Mouse (Mus musculus) layer of hippocampus, postnatal 25 days (tissue): ENCODE data around the gene Ctnnbl1. TPM values are rescaled to one million over a fixed set of nuclear protein-coding genes. Genes with fewer than 3 reads are reported as not detected.

Experiments
- DNase-seq, 2 experiments: peaks; one replicate each; pipeline ENCODE4 v3.0.0; 2022; ENCODE audit warnings: mixed read lengths in 2 of 2, low spot score in 1 of 2; ENCODE audit errors: extremely low spot score in 1 of 2
- total RNA-seq, 2 experiments: library from RNA; stranded (reverse); gene quantifications; 2 replicates each; pipeline ENCODE4 v1.2.3; 2021

The Ctnnbl1 gene
- 10 to 100 TPM; 28.1 to 28.9 TPM for total RNA-seq

DNA sequence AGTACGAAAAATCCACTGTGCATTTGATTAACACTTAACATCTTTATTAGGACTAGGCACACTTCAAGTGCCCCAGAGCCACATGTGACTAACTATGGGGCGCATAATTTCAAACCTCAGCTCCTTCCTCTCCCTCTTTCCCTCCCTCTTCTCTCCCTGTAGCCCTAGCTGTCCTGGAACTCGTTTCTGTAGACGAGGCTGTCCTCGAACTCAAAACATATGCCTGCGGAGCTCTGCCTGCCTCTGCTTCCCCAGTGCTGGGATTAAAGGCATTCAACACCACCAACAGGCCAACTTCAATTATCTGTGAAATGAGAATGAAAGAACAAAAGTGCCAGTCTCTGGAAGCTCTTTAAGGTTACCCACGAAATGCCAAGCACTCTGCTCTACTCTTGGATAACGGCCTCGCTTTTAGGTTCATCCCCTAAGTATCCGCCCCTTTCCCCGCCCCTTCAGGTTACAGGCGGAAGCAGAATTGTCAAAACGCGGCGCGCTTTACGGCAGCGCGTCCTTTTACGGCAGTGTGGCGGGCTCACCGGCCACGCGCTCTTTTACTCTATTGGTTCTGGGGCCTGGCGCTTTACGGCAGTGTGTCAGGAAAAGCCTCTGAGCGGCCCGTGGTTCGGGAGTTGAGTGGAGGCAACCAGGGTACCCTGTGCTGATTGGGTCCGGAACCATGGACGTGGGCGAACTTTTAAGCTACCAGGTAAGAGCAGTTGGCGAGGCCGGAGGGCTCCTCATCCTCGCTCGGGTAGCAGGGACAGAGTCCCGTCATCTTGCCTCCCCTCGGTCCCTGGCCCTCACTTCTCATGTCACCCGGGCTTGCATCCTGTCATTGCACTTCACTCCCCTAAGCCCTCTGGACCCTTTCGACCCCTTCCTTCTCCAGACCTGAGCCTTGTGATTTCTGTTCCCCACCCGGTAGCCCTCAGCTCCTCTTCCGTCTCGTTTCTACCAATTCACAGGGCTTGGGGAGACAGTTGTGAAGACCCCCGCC, at the start of gene Ctnnbl1:
Gene Ctnnbl1, plus strand, starts transcription at position 548 of the 997 bp plus-strand sequence.
- DNase-seq, result peak; percentile 98 to 100

DNA sequence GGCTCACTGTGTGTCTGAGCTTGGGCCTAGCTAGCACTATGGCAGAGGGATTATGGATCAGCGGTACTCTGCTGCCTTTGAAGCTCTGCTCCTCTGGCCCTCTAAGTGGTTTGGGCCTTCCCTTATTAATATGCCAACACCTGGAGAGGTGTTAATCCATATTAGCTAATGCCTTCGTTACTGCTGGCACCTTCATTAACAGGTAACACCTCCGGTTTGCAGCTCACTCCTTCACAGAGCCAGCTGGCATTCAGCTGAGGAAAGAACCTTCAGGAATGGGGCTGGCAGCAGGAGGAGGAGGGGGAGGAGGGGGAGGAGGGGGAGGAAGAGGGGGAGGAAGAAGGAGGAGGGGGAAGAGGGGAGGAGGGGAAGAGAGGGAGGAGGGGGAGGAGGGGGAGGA, 49.7 kb upstream of the Ctnnbl1 start:
- no peak for DNase-seq

- DNase-seq, result no peak
Measured at GRCm38 (mm10) chr2:157691266-157692105, 45.7 kb upstream of the Ctnnbl1 start.

- DNase-seq, result no peak
Measured at GRCm38 (mm10) chr2:157692365-157692932, 44.8 kb upstream of the Ctnnbl1 start.

- no peak for DNase-seq
Measured at GRCm38 (mm10) chr2:157693576-157693975, 43.6 kb upstream of the Ctnnbl1 start.

- no peak for DNase-seq
Measured at GRCm38 (mm10) chr2:157696297-157696731, 40.9 kb upstream of the Ctnnbl1 start.

GRCm38 (mm10) chr2:157703155-157703554, 34.0 kb upstream of the Ctnnbl1 start:
- no peak for DNase-seq

DNA sequence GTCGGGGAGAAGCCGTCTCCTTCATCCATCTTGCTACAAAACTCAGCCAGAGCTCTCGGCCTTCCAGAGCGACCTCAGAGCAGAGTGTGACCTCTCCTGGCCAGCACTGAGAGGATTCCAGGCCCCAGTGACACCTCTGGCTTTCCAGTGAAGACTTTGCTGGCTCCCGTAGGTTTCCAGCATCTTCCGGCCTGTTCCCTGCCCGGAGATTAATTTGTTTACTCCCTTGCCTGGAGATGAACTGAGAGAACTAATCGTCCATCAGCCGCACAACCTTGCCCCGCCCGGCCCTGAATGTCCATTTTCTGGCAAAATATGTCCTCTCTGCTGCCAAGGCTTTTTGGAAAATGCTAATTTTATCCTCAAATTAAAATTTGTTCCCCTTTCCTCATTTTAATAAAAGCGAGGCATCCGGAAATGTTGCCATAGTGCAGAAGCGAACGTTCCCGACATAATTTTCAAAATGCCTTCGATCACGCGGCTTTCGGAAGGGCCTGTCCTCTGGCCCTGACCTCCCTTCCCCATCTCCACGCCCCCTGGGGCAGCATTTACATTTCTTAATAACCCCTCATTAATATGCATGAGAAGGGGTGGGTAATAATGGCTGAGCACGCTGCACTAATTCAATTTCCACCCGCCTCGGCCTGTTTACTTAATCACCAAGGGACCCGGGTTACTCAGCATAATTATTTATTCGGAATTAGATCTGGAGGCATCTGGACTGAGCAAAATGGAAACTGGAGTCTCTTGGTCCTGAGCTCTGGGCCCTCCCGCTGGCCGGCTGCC, 32.0 kb upstream of the Ctnnbl1 start:
- peak in 1 of 2 experiments; percentile 8 for DNase-seq

- no peak for DNase-seq
Measured at GRCm38 (mm10) chr2:157705777-157706158, 31.4 kb upstream of the Ctnnbl1 start.

GRCm38 (mm10) chr2:157707191-157707923, 29.8 kb upstream of the Ctnnbl1 start:
- no peak for DNase-seq

DNA sequence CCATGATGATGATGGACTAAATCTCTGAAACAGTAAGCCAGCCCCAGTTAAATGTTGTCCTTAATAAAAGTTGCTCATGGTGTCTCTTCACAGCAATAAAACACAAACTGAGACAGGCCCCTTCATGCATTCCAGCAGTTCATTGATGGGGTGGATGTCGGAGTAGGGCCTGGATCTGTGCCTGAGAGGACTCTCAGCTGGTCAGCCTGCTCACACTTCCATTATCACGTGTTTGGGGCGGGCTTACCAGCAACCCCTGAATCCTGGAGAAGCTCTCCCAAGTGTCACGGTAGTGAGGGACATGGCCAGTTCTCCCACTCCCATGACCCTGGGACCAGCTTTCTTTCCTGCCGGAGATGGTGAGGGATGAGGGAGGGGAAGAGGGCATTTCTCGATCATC, 24.5 kb upstream of the Ctnnbl1 start:
- no peak for DNase-seq

DNA sequence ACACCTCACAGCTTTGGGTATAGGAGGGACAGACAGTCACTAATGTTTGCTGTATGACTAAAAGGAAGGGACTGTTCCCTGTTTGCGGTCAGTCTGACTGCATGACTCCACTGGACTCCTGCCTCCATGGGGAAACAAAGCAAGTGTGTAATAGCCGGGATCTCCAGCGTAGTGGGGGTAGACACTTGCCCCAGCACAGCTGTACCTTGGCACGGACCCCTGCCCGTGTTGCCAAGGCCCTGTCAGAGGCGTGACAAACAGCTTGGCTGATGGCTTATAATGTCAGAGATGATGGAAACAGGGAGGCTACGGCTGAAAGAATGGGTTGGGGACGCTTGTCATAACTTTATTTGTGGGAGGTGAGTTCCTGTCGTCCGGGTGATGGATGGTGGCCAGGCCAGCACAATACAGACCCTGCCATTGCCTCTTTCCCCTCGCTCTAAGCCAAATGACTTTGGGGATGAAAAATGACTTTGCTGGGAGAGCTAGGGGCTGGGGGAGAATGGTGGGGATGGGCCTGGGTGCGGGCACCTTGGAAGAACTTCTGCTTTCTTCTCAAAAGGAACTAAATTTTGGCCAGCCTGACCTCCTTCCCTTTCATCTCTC, 21.5 kb upstream of the Ctnnbl1 start:
- DNase-seq, result no peak

- no peak for DNase-seq
Measured at GRCm38 (mm10) chr2:157718441-157718840, 18.8 kb upstream of the Ctnnbl1 start.

GRCm38 (mm10) chr2:157723883-157724573, 13.2 kb upstream of the Ctnnbl1 start:
- no peak for DNase-seq

- DNase-seq, result no peak
Measured at GRCm38 (mm10) chr2:157724574-157724914, 12.7 kb upstream of the Ctnnbl1 start.

DNA sequence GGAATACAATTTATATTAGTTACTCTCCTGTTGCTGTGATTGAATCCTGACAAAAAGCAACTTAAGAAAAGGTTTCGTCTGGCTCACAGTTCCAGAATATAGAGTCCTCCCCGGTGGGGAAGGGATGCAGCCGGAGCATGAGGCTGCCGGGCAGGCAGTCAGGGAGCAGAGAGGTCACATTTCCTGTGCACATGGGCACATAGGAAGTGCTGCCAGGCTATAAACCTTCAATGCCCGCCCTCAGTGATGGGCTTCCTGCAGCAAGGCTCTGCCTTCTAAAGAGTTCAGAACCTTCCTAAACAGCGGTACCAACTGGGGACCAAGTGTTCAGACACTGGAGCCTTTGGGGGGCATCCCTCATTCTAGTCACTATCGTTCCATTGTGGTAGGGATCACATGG, 7.4 kb downstream of the Ctnnbl1 start:
- DNase-seq, result no peak

GRCm38 (mm10) chr2:157745735-157746134, 8.5 kb downstream of the Ctnnbl1 start:
- no peak for DNase-seq

- no peak for DNase-seq
Measured at GRCm38 (mm10) chr2:157746558-157746957, 9.4 kb downstream of the Ctnnbl1 start.
